In the genomic region with DNA sequence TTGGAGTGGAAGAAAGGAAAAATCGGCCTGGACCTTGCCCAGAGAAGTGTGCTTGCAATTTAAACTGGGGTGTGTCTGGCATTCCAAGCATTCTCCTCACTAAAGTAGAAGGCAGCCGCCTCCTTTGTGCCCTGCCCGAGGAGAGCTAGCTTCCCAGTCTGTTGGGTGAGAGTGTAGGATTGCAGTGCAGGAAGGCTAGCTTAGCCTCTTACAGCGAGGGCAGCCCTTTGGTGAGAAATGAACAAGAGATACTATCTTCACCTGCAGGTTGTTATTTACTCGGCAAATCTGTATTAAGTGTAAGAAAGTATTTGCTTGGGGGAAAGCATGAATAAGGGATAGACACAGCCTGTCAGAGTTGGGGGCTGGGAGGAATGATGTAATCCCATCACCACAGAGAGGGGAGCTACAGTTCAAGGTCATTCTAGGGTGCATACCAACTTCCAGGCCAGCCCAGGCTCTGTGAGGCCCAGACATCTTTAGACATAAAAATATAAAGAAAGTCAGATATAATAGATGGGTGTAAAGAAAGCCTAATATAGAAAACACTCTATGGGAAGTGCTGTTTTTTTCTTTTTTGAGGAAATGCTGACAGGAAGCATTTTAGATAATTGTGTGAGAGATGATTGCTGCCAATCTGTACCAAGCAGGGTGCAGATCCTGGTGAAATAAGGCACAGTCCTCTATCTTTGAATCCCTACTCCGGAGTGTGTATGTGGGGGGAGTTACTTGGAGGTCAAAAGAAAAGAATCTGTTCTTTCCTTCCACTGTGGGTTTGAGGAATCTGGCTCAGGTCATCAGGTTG, we compare ENCODE assay signal across 8 mouse cellular contexts. TPM values are rescaled to one million over a fixed set of nuclear protein-coding genes. Genes with fewer than 3 reads are reported as not detected.
DNase-seq lines count a peak whose midpoint lies in the region; ATAC-seq and TF ChIP-seq lines count a peak whose summit lies in the region.

No protein-coding gene starts in this region.

- 20% methylated on average over 6 of the region's 6 CpGs for WGBS in hindbrain, embryonic 10.5 days
- WGBS in hindbrain, embryonic 13.5 days, result 17% methylated on average over 6 of the region's 6 CpGs
- WGBS in kidney, adult 2 months, result 16% methylated on average over 6 of the region's 6 CpGs
- 19% methylated on average over 6 of the region's 6 CpGs for WGBS in lung, embryonic 14.5 days

- H3K36me3 ChIP-seq in hindbrain, embryonic 10.5 days, result peaks cover 9% of the 10 kb centered on the region
- H3K36me3 ChIP-seq in hindbrain, embryonic 13.5 days, result no peaks in the 10 kb centered on the region
- no peaks in the 10 kb centered on the region for H3K36me3 ChIP-seq in kidney, adult 2 months (ENCODE audit: control insufficient read depth, insufficient read depth, low read length)
- peaks cover 2% of the 10 kb centered on the region for H3K36me3 ChIP-seq in lung, embryonic 14.5 days (ENCODE audit: insufficient read depth)

- H3K9ac ChIP-seq in hindbrain, embryonic 13.5 days, result no peak overlapping the region
- no peak overlapping the region for H3K9ac ChIP-seq in lung, embryonic 14.5 days

- no peak for TF ChIP-seq CTCF in kidney, adult 2 months (conservative IDR thresholded peaks at IDR 0.05; ENCODE audit: insufficient read depth, insufficient read length, low read depth, low read length)
- TF ChIP-seq CTCF in lung, embryonic 14.5 days (IDR thresholded peaks at IDR 0.05; ENCODE audit: low read depth), result no peak

- no peak overlapping the region for H3K4me2 ChIP-seq in hindbrain, embryonic 13.5 days
- H3K4me2 ChIP-seq in lung, embryonic 14.5 days, result peak overlapping the region; percentile 56; the same call in 1 of the 2 replicates

- no peak for ATAC-seq in hindbrain, embryonic 13.5 days (ENCODE audit: low FRiP score)
- 0 out of 2 replicates have a peak, but pooled peaks have one; percentile 12 for ATAC-seq in lung, embryonic 14.5 days (ENCODE audit: insufficient read depth)
- no peak for ATAC-seq in megakaryocyte-erythroid progenitor cell, adult 5-6 weeks (replicated peaks; ENCODE audit: low FRiP score, low TSS enrichment, poor library complexity, severe bottlenecking)

- H3K9me3 ChIP-seq in hindbrain, embryonic 10.5 days, result no peaks in the 10 kb centered on the region
- H3K9me3 ChIP-seq in hindbrain, embryonic 13.5 days, result no peaks in the 10 kb centered on the region
- H3K9me3 ChIP-seq in lung, embryonic 14.5 days (ENCODE audit: low read depth, low read length), result no peaks in the 10 kb centered on the region

- peaks cover 42% of the 10 kb centered on the region for H3K4me1 ChIP-seq in hindbrain, embryonic 10.5 days (replicated peaks)
- peaks cover 15% of the 10 kb centered on the region for H3K4me1 ChIP-seq in hindbrain, embryonic 13.5 days (replicated peaks)
- H3K4me1 ChIP-seq in kidney, adult 2 months (ENCODE audit: control insufficient read depth, insufficient read depth, low read length), result peaks cover 8% of the 10 kb centered on the region; the same call in 1 of the 2 replicates
- peaks cover 8% of the 10 kb centered on the region; the same call in 1 of the 2 replicates for H3K4me1 ChIP-seq in lung, embryonic 14.5 days (ENCODE audit: insufficient read depth)

- peak; percentile 62 for DNase-seq in hindbrain, embryonic 10.5 days (ENCODE audit: low spot score)
- DNase-seq in embryo, embryonic 11 days, result peak; percentile 67
- DNase-seq in kidney, adult 2 months, result peak; percentile 89
- DNase-seq in lung, embryonic 14.5 days, result peak; percentile 64
- DNase-seq in cerebellum, adult 11-12 months, result no peak
- DNase-seq in layer of hippocampus, postnatal 10 days (ENCODE audit: low spot score in 2 of 2), result no peak

- H3K27me3 ChIP-seq in hindbrain, embryonic 10.5 days (ENCODE audit: insufficient read depth, poor library complexity, severe bottlenecking), result no peaks in the 10 kb centered on the region
- H3K27me3 ChIP-seq in hindbrain, embryonic 13.5 days, result no peaks in the 10 kb centered on the region
- H3K27me3 ChIP-seq in kidney, adult 2 months (replicated peaks; ENCODE audit: control insufficient read depth, insufficient read depth, low read length), result no peaks in the 10 kb centered on the region
- no peaks in the 10 kb centered on the region for H3K27me3 ChIP-seq in lung, embryonic 14.5 days (ENCODE audit: insufficient read depth, low read length)

- no peak overlapping the region for H3K4me3 ChIP-seq in hindbrain, embryonic 10.5 days
- no peak overlapping the region for H3K4me3 ChIP-seq in hindbrain, embryonic 13.5 days
- H3K4me3 ChIP-seq in kidney, adult 2 months (ENCODE audit: insufficient read depth, low read depth, low read length), result no peak overlapping the region
- no peak overlapping the region for H3K4me3 ChIP-seq in lung, embryonic 14.5 days (ENCODE audit: low read depth, low read length)

- TF ChIP-seq POLR2A in kidney, adult 2 months (IDR thresholded peaks at IDR 0.05; ENCODE audit: low read depth, low read length), result no peak

- H3K27ac ChIP-seq in hindbrain, embryonic 10.5 days, result peak overlapping the region; percentile 96
- no peak overlapping the region for H3K27ac ChIP-seq in hindbrain, embryonic 13.5 days
- H3K27ac ChIP-seq in kidney, adult 2 months (ENCODE audit: insufficient read depth, low read depth, low read length), result peak overlapping the region; percentile 49
- H3K27ac ChIP-seq in lung, embryonic 14.5 days (ENCODE audit: low read depth), result peak overlapping the region; percentile 87

RNA-seq across cellular contexts. Expression of a gene that starts 1.6 kb away (rescaled TPM):
- polyA plus RNA-seq in hindbrain, embryonic 10.5 days (2016; fragmentation: Nextera tagmentation; extraction: Ambion mirVana), result 65.4 and 91.8 TPM in 2 replicates
- polyA plus RNA-seq in hindbrain, embryonic 13.5 days (2015; fragmentation: Nextera tagmentation; extraction: Ambion mirVana), result 14.7 and 16.2 TPM in 2 replicates
- polyA plus RNA-seq in kidney, adult 2 months (2012; rRNA removed), result 1.3 and 2.4 TPM in 2 replicates
- 73.3 and 82.0 TPM in 2 replicates for polyA plus RNA-seq in lung, embryonic 14.5 days (2014; fragmentation: Nextera tagmentation; extraction: Ambion mirVana)
- 40.0 and 42.6 TPM in 2 replicates for total RNA-seq in megakaryocyte-erythroid progenitor cell, adult 5-6 weeks (2014; fragmentation: Nextera tagmentation)
- total RNA-seq in megakaryocyte-erythroid progenitor cell, adult 5-6 weeks (2017), result 39.2 and 42.0 TPM in 2 replicates
- 1 to 10 TPM; 2.9 to 4.3 TPM for total RNA-seq in layer of hippocampus, postnatal 10 days (2021)

RNA-seq across cellular contexts. Expression of a gene that starts 27.5 kb away (rescaled TPM):
- polyA plus RNA-seq in hindbrain, embryonic 10.5 days (2016; fragmentation: Nextera tagmentation; extraction: Ambion mirVana), result 3.3 and 4.3 TPM in 2 replicates
- polyA plus RNA-seq in hindbrain, embryonic 13.5 days (2015; fragmentation: Nextera tagmentation; extraction: Ambion mirVana), result 6.4 and 6.9 TPM in 2 replicates
- 141 and 409 TPM in 2 replicates for polyA plus RNA-seq in kidney, adult 2 months (2012; rRNA removed)
- 4.1 and 6.8 TPM in 2 replicates for polyA plus RNA-seq in lung, embryonic 14.5 days (2014; fragmentation: Nextera tagmentation; extraction: Ambion mirVana)
- total RNA-seq in megakaryocyte-erythroid progenitor cell, adult 5-6 weeks (2014; fragmentation: Nextera tagmentation), result 4.3 and 8.4 TPM in 2 replicates
- total RNA-seq in megakaryocyte-erythroid progenitor cell, adult 5-6 weeks (2017), result 6.4 and 16.3 TPM in 2 replicates
- 10 to 100 TPM; 79.8 to 82.2 TPM for total RNA-seq in layer of hippocampus, postnatal 10 days (2021)

Comparison
In these comparisons a context has a peak if more than half of its experiments do, and no peak if none do; other contexts are left out.
1. DNase-seq: peak in hindbrain, embryonic 10.5 days (single experiment), embryo, embryonic 11 days (single experiment), kidney, adult 2 months (single experiment) and lung, embryonic 14.5 days (single experiment); none in cerebellum, adult 11-12 months (single experiment) and layer of hippocampus, postnatal 10 days (0 of 2).
2. RNA of a gene that starts 27.5 kb away (polyA plus RNA-seq): 141 to 409 TPM in kidney, adult 2 months; 6.4 to 6.9 TPM in hindbrain, embryonic 13.5 days, 4.1 to 6.8 TPM in lung, embryonic 14.5 days and 3.3 to 4.3 TPM in hindbrain, embryonic 10.5 days; every median in the first group is over 10 times any median in the second.